Mouse (Mus musculus): ENCODE measurements around the gene Lpar5. TPM values are rescaled to one million over a fixed set of nuclear protein-coding genes. Genes with fewer than 3 reads are reported as not detected.

Lpar5 gene
- total and polyA plus RNA-seq, 2 experiments from 2014 or later: 0.68 to 1.8 TPM

DNA sequence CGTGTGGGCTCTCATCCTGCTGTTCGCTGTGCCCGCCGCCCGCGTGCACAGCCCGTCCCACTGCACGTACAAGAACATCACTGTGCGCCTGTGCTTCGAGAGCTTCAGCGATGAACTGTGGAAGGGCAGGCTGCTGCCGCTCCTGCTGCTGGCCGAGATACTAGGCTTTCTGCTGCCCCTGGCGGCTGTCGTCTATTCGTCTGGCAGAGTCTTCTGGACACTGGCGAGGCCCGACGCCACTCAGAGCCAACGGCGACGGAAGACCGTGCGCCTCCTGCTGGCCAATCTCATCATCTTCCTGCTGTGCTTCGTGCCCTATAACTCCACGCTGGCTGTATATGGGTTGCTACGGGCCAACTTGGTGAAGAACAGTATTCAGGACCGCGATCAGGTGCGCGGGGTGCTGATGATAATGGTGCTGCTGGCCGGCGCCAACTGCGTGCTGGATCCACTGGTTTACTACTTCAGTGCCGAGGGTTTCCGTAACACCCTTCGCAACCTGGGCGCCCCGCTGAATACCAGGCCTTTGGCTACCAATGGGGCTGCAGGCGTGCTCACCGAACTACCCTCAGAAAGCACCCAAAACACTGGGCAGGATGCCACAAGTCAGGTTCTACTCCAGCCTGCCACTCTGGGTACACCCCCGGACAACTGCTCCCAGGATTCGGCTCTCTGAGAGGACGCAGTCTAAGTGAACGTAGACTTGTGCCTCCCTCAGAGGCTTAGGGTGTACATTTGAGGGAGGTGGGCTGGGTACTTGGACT is 14.3 kb downstream of the Lpar5 start:
- no peaks in the 10 kb centered on the region for H3K27me3 ChIP-seq (ENCODE audit: insufficient read depth, low read length)
- H3K4me1 ChIP-seq (ENCODE audit: insufficient read depth, low read length): no peaks in the 10 kb centered on the region
- no peaks in the 10 kb centered on the region for H3K9me3 ChIP-seq (ENCODE audit: low read length)
- H3K4me3 ChIP-seq (ENCODE audit: low read length): peak overlapping the region; percentile 35
- peak; percentile 97 for ATAC-seq
- H3K9ac ChIP-seq (replicated peaks; ENCODE audit: low read length): peak overlapping the region; percentile 56
- TF ChIP-seq CTCF (IDR thresholded peaks at IDR 0.05; ENCODE audit: low read depth): peak; percentile 98
- WGBS: 22% methylated on average over 45 of the region's 45 CpGs
- peak overlapping the region; percentile 90 for H3K27ac ChIP-seq
- H3K4me2 ChIP-seq (ENCODE audit: low read depth, low read length): peak overlapping the region; percentile 68
- DNase-seq (ENCODE audit: low spot score): peak; percentile 98
- H3K36me3 ChIP-seq (ENCODE audit: insufficient read depth, low read length): no peaks in the 10 kb centered on the region

- H3K4me1 ChIP-seq (ENCODE audit: insufficient read depth, low read length): no peaks in the 10 kb centered on the region
Observed at GRCm38 (mm10) chr6:125082801-125083386, 15.2 kb downstream of the Lpar5 start.

DNA sequence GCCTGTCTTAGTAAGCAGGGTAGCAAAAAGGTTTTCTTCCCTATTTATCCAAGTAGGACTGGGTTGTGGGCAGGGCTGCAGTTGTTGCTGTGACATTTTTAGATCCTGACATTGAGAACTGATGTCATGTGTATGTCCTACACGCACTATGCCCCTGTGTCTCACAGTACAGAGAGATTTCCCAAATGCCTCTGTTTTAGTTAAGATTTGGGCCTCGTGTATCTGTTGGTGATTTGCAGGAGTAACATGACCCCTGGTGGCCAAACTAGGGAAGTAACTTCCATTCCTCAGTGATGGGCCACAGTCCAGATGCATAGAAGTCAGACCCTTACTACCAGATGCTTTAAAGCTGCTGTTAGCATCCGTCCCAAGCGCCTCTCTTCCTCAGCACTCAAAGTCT is 16.7 kb downstream of the Lpar5 start:
- 4% methylated on average over 4 of the region's 4 CpGs for WGBS
- peak; percentile 8; the same call in 1 of the 2 replicates for ATAC-seq
- H3K27ac ChIP-seq: peak overlapping the region; percentile 23; the same call in 1 of the 2 replicates

More at GRCm38 (mm10) chr6:125082801-125083386, 15.2 kb downstream of the Lpar5 start:
- Histone ChIP-seq H3K27me3 (ENCODE audit: insufficient read depth, low read length) (no peaks in the 10 kb centered on the region), H3K4me2 (ENCODE audit: low read depth, low read length) (no peak overlapping the region), H3K36me3 (ENCODE audit: insufficient read depth, low read length) (no peaks in the 10 kb centered on the region), H3K4me3 (ENCODE audit: low read length) (no peak overlapping the region), H3K9me3 (ENCODE audit: low read length) (no peaks in the 10 kb centered on the region), H3K27ac (no peak overlapping the region), H3K9ac (replicated peaks; ENCODE audit: low read length) (no peak overlapping the region)
- no peak for TF ChIP-seq CTCF (IDR thresholded peaks at IDR 0.05; ENCODE audit: low read depth)
- no peak for ATAC-seq
- no peak for DNase-seq (ENCODE audit: low spot score)
- 83% methylated on average over 7 of the region's 7 CpGs for WGBS

DNA sequence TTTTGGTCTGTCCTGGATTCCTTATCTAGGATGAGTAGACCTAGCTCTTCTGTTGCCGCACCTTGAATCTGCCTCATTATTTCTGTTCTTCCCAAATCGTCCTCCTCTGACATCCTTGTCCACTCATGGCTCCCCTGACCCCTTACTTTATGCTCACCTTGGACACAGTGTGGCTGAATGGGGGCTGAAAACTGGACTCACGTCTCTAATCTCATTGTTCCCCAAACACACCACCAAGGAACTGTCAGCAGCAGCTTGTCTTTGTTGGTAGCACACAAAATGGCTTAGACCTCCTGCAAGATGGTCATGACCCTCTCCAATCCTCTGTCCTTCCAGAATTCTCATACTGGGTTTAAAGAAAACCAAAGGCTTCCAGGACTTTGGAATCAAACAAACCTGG is 20.2 kb downstream of the Lpar5 start:
- Histone ChIP-seq H3K27ac (peak overlapping the region; percentile 86), H3K4me2 (ENCODE audit: low read depth, low read length) (no peak overlapping the region), H3K36me3 (ENCODE audit: insufficient read depth, low read length) (no peaks in the 10 kb centered on the region), H3K4me3 (ENCODE audit: low read length) (no peak overlapping the region), H3K9ac (replicated peaks; ENCODE audit: low read length) (no peak overlapping the region), H3K4me1 (ENCODE audit: insufficient read depth, low read length) (peaks cover 14% of the 10 kb centered on the region), H3K27me3 (ENCODE audit: insufficient read depth, low read length) (no peaks in the 10 kb centered on the region), H3K9me3 (ENCODE audit: low read length) (no peaks in the 10 kb centered on the region)
- ATAC-seq (no peak), DNase-seq (ENCODE audit: low spot score) (no peak)
- no peak for TF ChIP-seq CTCF (IDR thresholded peaks at IDR 0.05; ENCODE audit: low read depth)
- WGBS: 66% methylated on average over 3 of the region's 3 CpGs

More for the DNA sequence above, 16.7 kb downstream of the Lpar5 start:
- Histone ChIP-seq H3K4me3 (ENCODE audit: low read length) (no peak overlapping the region), H3K27me3 (ENCODE audit: insufficient read depth, low read length) (no peaks in the 10 kb centered on the region), H3K9ac (replicated peaks; ENCODE audit: low read length) (no peak overlapping the region), H3K4me1 (ENCODE audit: insufficient read depth, low read length) (peaks cover 3% of the 10 kb centered on the region; the same call in 1 of the 2 replicates), H3K4me2 (ENCODE audit: low read depth, low read length) (no peak overlapping the region), H3K9me3 (ENCODE audit: low read length) (no peaks in the 10 kb centered on the region), H3K36me3 (ENCODE audit: insufficient read depth, low read length) (no peaks in the 10 kb centered on the region)
- peak; percentile 86 for DNase-seq (ENCODE audit: low spot score)
- TF ChIP-seq CTCF (IDR thresholded peaks at IDR 0.05; ENCODE audit: low read depth): peak; percentile 96

- Histone ChIP-seq H3K36me3 (ENCODE audit: insufficient read depth, low read length) (no peaks in the 10 kb centered on the region), H3K4me3 (ENCODE audit: low read length) (no peak overlapping the region), H3K4me1 (ENCODE audit: insufficient read depth, low read length) (peaks cover 14% of the 10 kb centered on the region), H3K27ac (peak overlapping the region; percentile 86), H3K27me3 (ENCODE audit: insufficient read depth, low read length) (no peaks in the 10 kb centered on the region), H3K9me3 (ENCODE audit: low read length) (no peaks in the 10 kb centered on the region), H3K4me2 (ENCODE audit: low read depth, low read length) (peak overlapping the region; percentile 51), H3K9ac (replicated peaks; ENCODE audit: low read length) (peak overlapping the region; percentile 41; the same call in 1 of the 2 replicates)
- peak; percentile 41 for TF ChIP-seq CTCF (IDR thresholded peaks at IDR 0.05; ENCODE audit: low read depth)
- ATAC-seq: peak; percentile 89
- DNase-seq (ENCODE audit: low spot score): peak; percentile 93
- WGBS: 3% methylated on average over 20 of the region's 20 CpGs
Observed at GRCm38 (mm10) chr6:125088561-125089321, 21.0 kb downstream of the Lpar5 start.

DNA sequence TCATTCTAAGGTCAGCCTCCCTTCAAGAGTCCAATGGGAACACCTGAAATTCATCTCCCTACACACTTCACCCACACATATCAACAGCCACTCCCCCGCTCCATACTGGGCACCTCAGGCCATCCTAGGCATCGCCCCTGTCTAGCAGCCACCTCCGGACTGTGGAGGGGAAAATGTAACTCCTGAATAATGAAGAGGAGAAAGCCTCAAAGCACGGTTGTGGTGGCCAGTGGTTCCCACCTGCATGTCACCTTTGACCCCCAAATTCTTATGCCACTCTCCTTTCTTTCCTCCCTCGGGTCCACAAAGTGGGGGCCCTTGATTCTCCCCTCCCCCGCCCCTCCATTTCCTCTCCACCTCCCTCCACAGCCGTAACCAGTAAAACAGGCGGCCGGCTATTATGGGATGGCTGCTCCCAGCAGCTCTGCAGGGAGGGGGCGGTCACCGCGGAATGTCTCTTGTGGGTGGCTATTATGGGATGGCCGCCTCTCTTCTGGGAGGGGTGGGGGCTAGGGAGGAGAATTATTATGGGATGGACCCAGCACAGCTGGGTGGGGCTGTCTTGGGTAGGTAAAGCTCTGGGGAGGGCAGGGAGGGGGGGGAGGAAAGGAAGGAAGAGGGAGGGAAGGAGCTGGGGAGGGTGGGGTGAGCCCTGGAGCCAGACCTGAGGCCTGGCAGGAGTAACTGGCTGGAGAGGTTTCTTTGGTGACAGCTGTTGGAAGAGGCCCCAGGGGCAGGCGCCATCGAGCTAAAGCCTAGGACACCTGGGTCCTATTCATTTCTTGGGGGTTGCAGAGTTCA is 22.0 kb downstream of the Lpar5 start:
- Histone ChIP-seq H3K4me2 (ENCODE audit: low read depth, low read length) (peak overlapping the region; percentile 51), H3K27me3 (ENCODE audit: insufficient read depth, low read length) (no peaks in the 10 kb centered on the region), H3K27ac (peak overlapping the region; percentile 86), H3K36me3 (ENCODE audit: insufficient read depth, low read length) (no peaks in the 10 kb centered on the region), H3K9ac (replicated peaks; ENCODE audit: low read length) (peak overlapping the region; percentile 41), H3K9me3 (ENCODE audit: low read length) (no peaks in the 10 kb centered on the region), H3K4me3 (ENCODE audit: low read length) (peak overlapping the region; percentile 1; the same call in 1 of the 2 replicates), H3K4me1 (ENCODE audit: insufficient read depth, low read length) (peaks cover 14% of the 10 kb centered on the region)
- WGBS: 3% methylated on average over 14 of the region's 15 CpGs
- DNase-seq (ENCODE audit: low spot score): peak; percentile 85
- ATAC-seq: peak; percentile 74
- TF ChIP-seq CTCF (IDR thresholded peaks at IDR 0.05; ENCODE audit: low read depth): no peak
